Mouse (Mus musculus) midbrain, embryonic 15.5 days (tissue): ENCODE data around the gene BC049715. TPM values are rescaled to one million over a fixed set of nuclear protein-coding genes. Genes with fewer than 3 reads are reported as not detected.

ENCODE experiments used
- ATAC-seq: fragments of 200-750 bp; cut with Nextera tagmentation; replicated peaks from 2 replicates; pipeline ENCODE4 v1.8.0; 2017; ENCODE audit warnings: moderate TSS enrichment
- H3K27ac ChIP-seq: fragments of 300-500 bp; sonication (generic); 2 replicates; pipeline ENCODE4 v1.5.1; 2015; ENCODE audit warnings: mild to moderate bottlenecking, inconsistent platforms
- H3K27me3 ChIP-seq: fragments of 300-500 bp; sonication (generic); replicated peaks from 2 replicates; pipeline ENCODE4 v1.6.1; 2015; ENCODE audit warnings: inconsistent platforms
- H3K36me3 ChIP-seq: fragments of 300-500 bp; sonication (generic); replicated peaks from 2 replicates; pipeline ENCODE4 v1.6.1; 2015; ENCODE audit warnings: inconsistent platforms
- H3K4me1 ChIP-seq: fragments of 300-500 bp; sonication (generic); 2 replicates; pipeline ENCODE4 v1.6.1; 2015; ENCODE audit warnings: inconsistent platforms
- H3K4me2 ChIP-seq: fragments of 300-500 bp; sonication (generic); 2 replicates; pipeline ENCODE4 v1.6.1; 2015; ENCODE audit warnings: inconsistent platforms, mild to moderate bottlenecking, moderate library complexity
- H3K4me3 ChIP-seq: fragments of 300-500 bp; sonication (generic); 2 replicates; pipeline ENCODE4 v1.5.1; 2015; ENCODE audit warnings: mild to moderate bottlenecking, inconsistent platforms
- H3K9ac ChIP-seq: fragments of 300-500 bp; sonication (generic); 2 replicates; pipeline ENCODE4 v1.6.1; 2015; ENCODE audit warnings: mild to moderate bottlenecking, inconsistent platforms
- H3K9me3 ChIP-seq: fragments of 300-500 bp; sonication (generic); 2 replicates; pipeline ENCODE4 v1.6.1; 2016; ENCODE audit warnings: inconsistent platforms
- WGBS: fragments of 180-500 bp; shearing (Covaris S2); methylation state at CpG from one replicate; pipeline ENCODE4 v1.1.7; 2015; ENCODE audit warnings: mixed read lengths; 5-methylcytosine and 5-hydroxymethylcytosine counted together
- polyA plus RNA-seq: library from polyadenylated mRNA; unstranded; fragments of >200 nt; fragmentation: Nextera tagmentation; extraction: Ambion mirVana; gene quantifications from 2 replicates; pipeline ENCODE4 v1.2.1, GENCODE M21; 2015

Gene BC049715
- polyA plus RNA-seq, 1 experiment from 2014 or later: 1.5 TPM

DNA sequence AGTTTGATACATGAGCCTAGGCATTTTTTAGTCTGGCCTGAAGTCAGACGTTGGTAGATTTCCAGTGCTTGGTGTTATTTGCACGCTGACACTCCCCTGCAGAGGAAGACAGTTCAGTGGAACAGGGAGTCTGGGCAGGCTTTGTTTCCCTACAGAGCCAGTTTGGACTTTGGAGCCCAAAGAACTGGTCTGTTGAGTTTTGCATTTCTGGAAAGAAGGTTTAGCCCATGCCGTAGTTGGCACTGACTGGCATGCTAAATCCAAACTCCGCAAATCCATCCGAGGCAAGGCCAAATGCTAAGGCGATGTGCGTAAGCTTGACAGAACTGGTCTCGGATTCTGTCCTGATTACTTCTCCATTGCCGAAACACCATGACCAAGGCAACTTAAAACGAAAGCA, 16.2 kb upstream of the BC049715 start:
- Histone ChIP-seq H3K4me2 (no peak overlapping the region), H3K9me3 (no peaks in the 10 kb centered on the region), H3K9ac (no peak overlapping the region), H3K4me1 (peaks cover 24% of the 10 kb centered on the region), H3K27me3 (no peaks in the 10 kb centered on the region), H3K36me3 (peaks cover 35% of the 10 kb centered on the region), H3K27ac (no peak overlapping the region), H3K4me3 (no peak overlapping the region)
- ATAC-seq: no peak
- WGBS: 89% methylated on average over 10 of the region's 10 CpGs

DNA sequence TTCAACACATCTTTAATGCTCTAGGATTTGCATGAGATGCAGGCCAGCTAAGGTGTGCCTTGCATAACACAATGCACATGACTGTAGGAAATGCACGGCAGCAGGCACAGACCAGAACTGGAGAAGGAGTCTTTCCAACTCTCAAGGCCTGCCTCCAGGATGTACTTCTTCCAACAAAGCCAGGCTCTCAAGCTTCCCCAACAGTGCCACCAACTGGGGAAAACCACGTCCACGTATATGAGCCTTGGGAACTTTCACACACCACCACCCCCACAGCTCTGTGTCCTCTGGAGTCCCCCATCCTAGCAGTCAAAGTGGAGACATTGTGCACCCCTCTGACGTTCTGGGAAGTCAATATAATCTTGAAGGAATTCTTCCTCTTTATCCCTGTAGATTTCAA, 14.3 kb upstream of the BC049715 start:
- H3K4me1 ChIP-seq: peaks cover 14% of the 10 kb centered on the region
- H3K4me3 ChIP-seq: no peak overlapping the region
- ATAC-seq: no peak
- no peak overlapping the region for H3K4me2 ChIP-seq
- no peak overlapping the region for H3K27ac ChIP-seq
- WGBS: 51% methylated on average over 4 of the region's 4 CpGs
- peaks cover 51% of the 10 kb centered on the region for H3K36me3 ChIP-seq
- no peaks in the 10 kb centered on the region for H3K27me3 ChIP-seq
- H3K9ac ChIP-seq: no peak overlapping the region
- H3K9me3 ChIP-seq: no peaks in the 10 kb centered on the region

DNA sequence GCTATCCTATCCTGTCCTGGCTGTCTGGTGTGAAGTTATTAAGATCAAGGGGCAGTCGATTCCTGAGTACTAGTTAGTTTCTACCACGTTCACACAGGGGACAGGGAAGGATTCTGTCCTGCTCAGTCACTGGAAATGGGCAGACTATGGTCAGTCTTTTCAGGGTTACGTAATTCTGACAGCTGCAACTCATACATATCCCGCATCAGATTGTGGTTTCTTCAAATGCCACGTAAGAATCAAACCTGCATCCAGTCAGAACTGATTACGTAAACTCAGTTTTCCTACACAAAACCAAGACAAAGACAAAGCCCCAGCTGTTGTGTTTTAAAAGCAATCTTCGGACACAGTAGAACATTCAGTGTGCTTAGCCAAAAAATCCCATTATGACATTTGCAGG, 12.0 kb upstream of the BC049715 start:
- Histone ChIP-seq H3K27ac (no peak overlapping the region), H3K4me2 (no peak overlapping the region), H3K4me1 (no peaks in the 10 kb centered on the region), H3K36me3 (peaks cover 63% of the 10 kb centered on the region), H3K27me3 (no peaks in the 10 kb centered on the region), H3K9me3 (no peaks in the 10 kb centered on the region), H3K4me3 (no peak overlapping the region), H3K9ac (no peak overlapping the region)
- ATAC-seq: no peak
- 95% methylated on average over 7 of the region's 7 CpGs for WGBS

DNA sequence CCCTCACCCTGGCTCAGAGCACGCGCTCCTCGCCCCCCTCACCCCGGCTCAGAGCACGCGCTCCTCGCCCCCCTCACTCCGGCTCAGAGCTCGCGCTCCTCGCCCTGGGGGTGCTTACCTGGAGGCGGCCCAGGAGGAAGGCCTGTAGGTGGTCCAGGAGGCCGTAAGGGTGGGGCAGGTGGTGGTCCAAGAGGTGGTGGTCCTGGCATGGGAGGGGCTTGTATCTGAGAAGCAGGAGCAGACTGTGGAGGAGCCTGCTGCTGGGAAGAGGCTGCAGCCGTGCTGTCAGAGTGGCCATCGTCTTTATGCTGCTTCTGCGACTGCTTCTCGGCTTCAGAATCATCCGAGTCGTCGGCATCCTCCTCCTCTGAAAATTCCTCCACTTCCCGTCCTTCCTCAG, 10.6 kb upstream of the BC049715 start:
- Histone ChIP-seq H3K9me3 (no peaks in the 10 kb centered on the region), H3K4me2 (no peak overlapping the region), H3K27ac (no peak overlapping the region), H3K9ac (no peak overlapping the region), H3K36me3 (peaks cover 78% of the 10 kb centered on the region), H3K4me3 (no peak overlapping the region), H3K4me1 (no peaks in the 10 kb centered on the region), H3K27me3 (no peaks in the 10 kb centered on the region)
- ATAC-seq: no peak
- 95% methylated on average over 21 of the region's 21 CpGs for WGBS

DNA sequence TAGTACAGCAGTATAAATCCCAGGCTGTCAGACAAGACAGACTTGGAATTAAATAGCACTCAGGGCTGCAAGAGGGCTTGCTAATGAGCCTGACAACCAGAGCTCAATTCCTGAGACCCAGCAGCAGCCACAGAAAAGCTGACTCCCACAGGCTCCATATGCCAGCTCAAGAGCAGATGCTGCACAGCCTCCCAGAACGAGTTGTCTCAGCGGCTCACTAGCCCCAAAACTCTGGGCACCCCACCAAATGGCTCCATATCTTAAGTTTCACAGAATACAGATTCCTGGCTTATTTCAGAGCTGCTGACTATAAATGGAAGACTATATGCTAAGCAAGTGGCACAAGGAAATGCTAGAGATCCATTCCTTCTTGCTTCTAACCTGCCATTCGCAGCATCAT, 9.9 kb upstream of the BC049715 start:
- no peak for ATAC-seq
- 92% methylated on average over 3 of the region's 3 CpGs for WGBS

GRCm38 (mm10) chr6:136820381-136820780, 7.0 kb upstream of the BC049715 start:
- Histone ChIP-seq H3K4me3 (no peak overlapping the region), H3K36me3 (peaks cover 74% of the 10 kb centered on the region), H3K27ac (no peak overlapping the region), H3K4me1 (no peaks in the 10 kb centered on the region), H3K9me3 (no peaks in the 10 kb centered on the region), H3K9ac (no peak overlapping the region), H3K4me2 (no peak overlapping the region), H3K27me3 (no peaks in the 10 kb centered on the region)
- WGBS: 97% methylated on average over 21 of the region's 21 CpGs
- ATAC-seq: no peak

More for the DNA sequence above, 9.9 kb upstream of the BC049715 start:
- Histone ChIP-seq H3K4me2 (no peak overlapping the region), H3K9ac (no peak overlapping the region), H3K27ac (no peak overlapping the region), H3K27me3 (no peaks in the 10 kb centered on the region), H3K36me3 (peaks cover 79% of the 10 kb centered on the region), H3K9me3 (no peaks in the 10 kb centered on the region), H3K4me3 (no peak overlapping the region), H3K4me1 (no peaks in the 10 kb centered on the region)

GRCm38 (mm10) chr6:136821086-136821485, 6.3 kb upstream of the BC049715 start:
- H3K9ac ChIP-seq: no peak overlapping the region
- H3K9me3 ChIP-seq: no peaks in the 10 kb centered on the region
- no peak overlapping the region for H3K4me2 ChIP-seq
- no peak overlapping the region for H3K4me3 ChIP-seq
- 96% methylated on average over 18 of the region's 18 CpGs for WGBS
- H3K36me3 ChIP-seq: peaks cover 67% of the 10 kb centered on the region
- no peak overlapping the region for H3K27ac ChIP-seq
- H3K4me1 ChIP-seq: no peaks in the 10 kb centered on the region
- ATAC-seq: no peak
- no peaks in the 10 kb centered on the region for H3K27me3 ChIP-seq

- Histone ChIP-seq H3K27me3 (no peaks in the 10 kb centered on the region), H3K4me2 (no peak overlapping the region), H3K9me3 (no peaks in the 10 kb centered on the region), H3K9ac (no peak overlapping the region), H3K27ac (no peak overlapping the region), H3K36me3 (peaks cover 42% of the 10 kb centered on the region), H3K4me3 (no peak overlapping the region), H3K4me1 (peaks cover 12% of the 10 kb centered on the region)
- WGBS: 96% methylated on average over 8 of the region's 8 CpGs
- ATAC-seq: no peak
Observed at GRCm38 (mm10) chr6:136824987-136825386, 2.4 kb upstream of the BC049715 start.

DNA sequence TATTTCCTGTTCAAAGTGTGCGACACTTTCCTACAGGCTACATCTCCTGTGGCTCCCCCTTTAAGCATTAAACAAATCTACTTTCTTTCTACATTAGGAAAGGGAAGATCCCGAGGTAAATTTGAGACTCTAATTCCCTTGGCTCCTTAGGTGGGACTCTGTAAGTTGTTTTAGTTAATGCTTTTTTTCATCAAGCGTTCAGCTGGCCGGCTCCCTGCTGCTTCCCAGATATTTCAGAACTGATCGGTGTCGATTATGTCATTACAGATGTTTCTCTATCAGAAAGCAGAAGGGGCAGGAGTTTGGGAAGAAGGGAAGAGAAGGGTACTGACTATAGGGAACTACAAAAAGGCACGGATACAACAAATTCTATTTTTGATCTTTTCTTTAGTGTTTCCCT, 310 bp upstream of the BC049715 start:
- Histone ChIP-seq H3K27ac (no peak overlapping the region), H3K9me3 (no peaks in the 10 kb centered on the region), H3K27me3 (peaks cover 13% of the 10 kb centered on the region), H3K4me3 (peak overlapping the region; percentile 85), H3K4me2 (peak overlapping the region; percentile 67), H3K36me3 (peaks cover 20% of the 10 kb centered on the region; the same call in 1 of the 2 replicates), H3K9ac (peak overlapping the region; percentile 92), H3K4me1 (peaks cover 12% of the 10 kb centered on the region)
- WGBS: 17% methylated on average over 7 of the region's 7 CpGs
- no peak for ATAC-seq

- Histone ChIP-seq H3K4me1 (peaks cover 12% of the 10 kb centered on the region), H3K9me3 (no peaks in the 10 kb centered on the region), H3K4me3 (peak within 1 kb of the TSS; percentile 85), H3K4me2 (peak within 1 kb of the TSS; percentile 67), H3K9ac (peak within 1 kb of the TSS; percentile 92), H3K27me3 (peaks cover 13% of the 10 kb centered on the region), H3K36me3 (peaks cover 11% of the 10 kb centered on the region; the same call in 1 of the 2 replicates), H3K27ac (peak within 1 kb of the TSS; percentile 92)
- ATAC-seq: peak; percentile 100
- under 1% methylated on average over 45 of the region's 45 CpGs for WGBS
Observed at GRCm38 (mm10) chr6:136827881-136828561, 595 bp downstream of the BC049715 start, which contains the start of gene Wbp11. Wbp11 (minus strand) TSS chr6:136828233.

- H3K4me1 ChIP-seq: peaks cover 12% of the 10 kb centered on the region
- H3K27ac ChIP-seq: peak overlapping the region; percentile 92
- H3K4me3 ChIP-seq: peak overlapping the region; percentile 85
- no peak for ATAC-seq
- WGBS: 35% methylated on average over 4 of the region's 4 CpGs
- peaks cover 9% of the 10 kb centered on the region; the same call in 1 of the 2 replicates for H3K36me3 ChIP-seq
- H3K27me3 ChIP-seq: peaks cover 13% of the 10 kb centered on the region
- peak overlapping the region; percentile 61 for H3K4me2 ChIP-seq
- no peaks in the 10 kb centered on the region for H3K9me3 ChIP-seq
- H3K9ac ChIP-seq: peak overlapping the region; percentile 62
Observed at GRCm38 (mm10) chr6:136828681-136829080, 1.3 kb downstream of the BC049715 start.

- no peaks in the 10 kb centered on the region for H3K36me3 ChIP-seq
- H3K4me3 ChIP-seq: no peak overlapping the region
- peaks cover 9% of the 10 kb centered on the region for H3K4me1 ChIP-seq
- 73% methylated on average over 5 of the region's 5 CpGs for WGBS
- H3K4me2 ChIP-seq: no peak overlapping the region
- peaks cover 13% of the 10 kb centered on the region for H3K27me3 ChIP-seq
- no peak overlapping the region for H3K9ac ChIP-seq
- no peak overlapping the region for H3K27ac ChIP-seq
- no peaks in the 10 kb centered on the region for H3K9me3 ChIP-seq
- no peak for ATAC-seq
Observed at GRCm38 (mm10) chr6:136831712-136832111, 4.3 kb downstream of the BC049715 start.

GRCm38 (mm10) chr6:136835352-136835751, 7.9 kb downstream of the BC049715 start, which contains the start of gene Smco3:
Smco3 (minus strand) TSS chr6:136835452.
- Histone ChIP-seq H3K36me3 (no peaks in the 10 kb centered on the region), H3K4me2 (no peak within 1 kb of the TSS), H3K9me3 (no peaks in the 10 kb centered on the region), H3K9ac (no peak within 1 kb of the TSS), H3K27ac (no peak within 1 kb of the TSS), H3K27me3 (peaks cover 9% of the 10 kb centered on the region), H3K4me3 (no peak within 1 kb of the TSS), H3K4me1 (no peaks in the 10 kb centered on the region)
- ATAC-seq: no peak
- 51% methylated on average over 4 of the region's 4 CpGs for WGBS
